Mouse (Mus musculus): ENCODE data around the gene Dcpp1.

Gene Dcpp1

GRCm38 (mm10) chr17:23925090-23925493, 44.4 kb downstream of the Dcpp1 start:
- DNase-seq (ENCODE audit: low spot score in 2 of 2): peak in 1 of 2 experiments; percentile 2

GRCm38 (mm10) chr17:23931157-23931556, 50.5 kb downstream of the Dcpp1 start:
- DNase-seq (ENCODE audit: low spot score in 2 of 2): no peak

Measured in natural killer cell, adult 2 months (primary cell).